Mouse (Mus musculus): ENCODE data around the gene Zfp1. TPM values are rescaled to one million over a fixed set of nuclear protein-coding genes. Genes with fewer than 3 reads are reported as not detected.

The Zfp1 gene
- polyA plus RNA-seq, 1 experiment from 2014 or later = 7.8 TPM

GRCm38 (mm10) chr8:111699035-111699434 lies 55.8 kb downstream of the Zfp1 start:
- no peak overlapping the region for H3K4me3 ChIP-seq (ENCODE audit: low read depth, low read length)
- 3% methylated on average over 1 of the region's 1 CpGs for WGBS
- no peaks in the 10 kb centered on the region for H3K36me3 ChIP-seq (ENCODE audit: control insufficient read depth, insufficient read depth)
- peaks cover 2% of the 10 kb centered on the region for H3K4me1 ChIP-seq (replicated peaks; ENCODE audit: control insufficient read depth, insufficient read depth, low read length)
- no peaks in the 10 kb centered on the region for H3K9me3 ChIP-seq (ENCODE audit: control insufficient read depth)
- TF ChIP-seq CTCF (IDR thresholded peaks at IDR 0.05; ENCODE audit: low read depth) = no peak
- no peak for ATAC-seq
- no peaks in the 10 kb centered on the region for H3K27me3 ChIP-seq (replicated peaks; ENCODE audit: control insufficient read depth, insufficient read depth, low read length)
- no peak overlapping the region for H3K4me2 ChIP-seq (replicated peaks; ENCODE audit: low read depth)
- H3K9ac ChIP-seq (ENCODE audit: low read depth, low read length) = no peak overlapping the region
- no peak overlapping the region for H3K27ac ChIP-seq (ENCODE audit: low read depth, low read length)

GRCm38 (mm10) chr8:111700201-111700600 lies 57.0 kb downstream of the Zfp1 start:
- H3K27me3 ChIP-seq (replicated peaks; ENCODE audit: control insufficient read depth, insufficient read depth, low read length) = no peaks in the 10 kb centered on the region
- WGBS = 79% methylated on average over 3 of the region's 3 CpGs
- H3K4me1 ChIP-seq (replicated peaks; ENCODE audit: control insufficient read depth, insufficient read depth, low read length) = peaks cover 4% of the 10 kb centered on the region
- no peaks in the 10 kb centered on the region for H3K36me3 ChIP-seq (ENCODE audit: control insufficient read depth, insufficient read depth)
- H3K4me2 ChIP-seq (replicated peaks; ENCODE audit: low read depth) = no peak overlapping the region
- H3K27ac ChIP-seq (ENCODE audit: low read depth, low read length) = no peak overlapping the region
- TF ChIP-seq CTCF (IDR thresholded peaks at IDR 0.05; ENCODE audit: low read depth) = no peak
- ATAC-seq = no peak
- no peaks in the 10 kb centered on the region for H3K9me3 ChIP-seq (ENCODE audit: control insufficient read depth)
- no peak overlapping the region for H3K4me3 ChIP-seq (ENCODE audit: low read depth, low read length)
- H3K9ac ChIP-seq (ENCODE audit: low read depth, low read length) = no peak overlapping the region

- no peak overlapping the region for H3K9ac ChIP-seq (ENCODE audit: low read depth, low read length)
- H3K27ac ChIP-seq (ENCODE audit: low read depth, low read length) = no peak overlapping the region
- peaks cover 4% of the 10 kb centered on the region for H3K4me1 ChIP-seq (replicated peaks; ENCODE audit: control insufficient read depth, insufficient read depth, low read length)
- WGBS = 77% methylated on average over 5 of the region's 5 CpGs
- H3K27me3 ChIP-seq (replicated peaks; ENCODE audit: control insufficient read depth, insufficient read depth, low read length) = no peaks in the 10 kb centered on the region
- no peak for ATAC-seq
- H3K4me3 ChIP-seq (ENCODE audit: low read depth, low read length) = no peak overlapping the region
- no peaks in the 10 kb centered on the region for H3K9me3 ChIP-seq (ENCODE audit: control insufficient read depth)
- no peak overlapping the region for H3K4me2 ChIP-seq (replicated peaks; ENCODE audit: low read depth)
- H3K36me3 ChIP-seq (ENCODE audit: control insufficient read depth, insufficient read depth) = no peaks in the 10 kb centered on the region
- TF ChIP-seq CTCF (IDR thresholded peaks at IDR 0.05; ENCODE audit: low read depth) = no peak
Observed at GRCm38 (mm10) chr8:111700740-111701139, 57.5 kb downstream of the Zfp1 start.

GRCm38 (mm10) chr8:111701380-111701779 lies 58.2 kb downstream of the Zfp1 start:
- Histone ChIP-seq H3K36me3 (ENCODE audit: control insufficient read depth, insufficient read depth) (no peaks in the 10 kb centered on the region), H3K9me3 (ENCODE audit: control insufficient read depth) (no peaks in the 10 kb centered on the region), H3K4me2 (replicated peaks; ENCODE audit: low read depth) (no peak overlapping the region), H3K4me3 (ENCODE audit: low read depth, low read length) (no peak overlapping the region), H3K4me1 (replicated peaks; ENCODE audit: control insufficient read depth, insufficient read depth, low read length) (peaks cover 4% of the 10 kb centered on the region), H3K27me3 (replicated peaks; ENCODE audit: control insufficient read depth, insufficient read depth, low read length) (no peaks in the 10 kb centered on the region), H3K27ac (ENCODE audit: low read depth, low read length) (peak overlapping the region; percentile 63), H3K9ac (ENCODE audit: low read depth, low read length) (no peak overlapping the region)
- WGBS = 47% methylated on average over 9 of the region's 9 CpGs
- TF ChIP-seq CTCF (IDR thresholded peaks at IDR 0.05; ENCODE audit: low read depth) = no peak
- peak; percentile 62 for ATAC-seq

GRCm38 (mm10) chr8:111704585-111704984 lies 61.4 kb downstream of the Zfp1 start:
- H3K9me3 ChIP-seq (ENCODE audit: control insufficient read depth) = no peaks in the 10 kb centered on the region
- WGBS = 75% methylated on average over 12 of the region's 12 CpGs
- peak overlapping the region; percentile 82 for H3K27ac ChIP-seq (ENCODE audit: low read depth, low read length)
- no peak overlapping the region for H3K9ac ChIP-seq (ENCODE audit: low read depth, low read length)
- no peak for TF ChIP-seq CTCF (IDR thresholded peaks at IDR 0.05; ENCODE audit: low read depth)
- no peak overlapping the region for H3K4me3 ChIP-seq (ENCODE audit: low read depth, low read length)
- 0 out of 2 replicates have a peak, but pooled peaks cover 3% of the 10 kb centered on the region for H3K36me3 ChIP-seq (ENCODE audit: control insufficient read depth, insufficient read depth)
- H3K27me3 ChIP-seq (replicated peaks; ENCODE audit: control insufficient read depth, insufficient read depth, low read length) = no peaks in the 10 kb centered on the region
- peaks cover 9% of the 10 kb centered on the region for H3K4me1 ChIP-seq (replicated peaks; ENCODE audit: control insufficient read depth, insufficient read depth, low read length)
- H3K4me2 ChIP-seq (replicated peaks; ENCODE audit: low read depth) = no peak overlapping the region
- no peak for ATAC-seq

- H3K9me3 ChIP-seq (ENCODE audit: control insufficient read depth) = no peaks in the 10 kb centered on the region
- H3K9ac ChIP-seq (ENCODE audit: low read depth, low read length) = no peak overlapping the region
- H3K4me1 ChIP-seq (replicated peaks; ENCODE audit: control insufficient read depth, insufficient read depth, low read length) = peaks cover 9% of the 10 kb centered on the region
- peaks cover 9% of the 10 kb centered on the region for H3K36me3 ChIP-seq (ENCODE audit: control insufficient read depth, insufficient read depth)
- TF ChIP-seq CTCF (IDR thresholded peaks at IDR 0.05; ENCODE audit: low read depth) = peak; percentile 44; the same call in 1 of the 2 replicates
- H3K4me3 ChIP-seq (ENCODE audit: low read depth, low read length) = no peak overlapping the region
- H3K27ac ChIP-seq (ENCODE audit: low read depth, low read length) = peak overlapping the region; percentile 82
- peak; percentile 88 for ATAC-seq
- H3K27me3 ChIP-seq (replicated peaks; ENCODE audit: control insufficient read depth, insufficient read depth, low read length) = no peaks in the 10 kb centered on the region
- no peak overlapping the region for H3K4me2 ChIP-seq (replicated peaks; ENCODE audit: low read depth)
- 31% methylated on average over 3 of the region's 3 CpGs for WGBS
Observed at GRCm38 (mm10) chr8:111705222-111705621, 62.0 kb downstream of the Zfp1 start.

GRCm38 (mm10) chr8:111705699-111706098 lies 62.5 kb downstream of the Zfp1 start:
- Histone ChIP-seq H3K9ac (ENCODE audit: low read depth, low read length) (no peak overlapping the region), H3K4me1 (replicated peaks; ENCODE audit: control insufficient read depth, insufficient read depth, low read length) (peaks cover 9% of the 10 kb centered on the region), H3K27ac (ENCODE audit: low read depth, low read length) (peak overlapping the region; percentile 82), H3K27me3 (replicated peaks; ENCODE audit: control insufficient read depth, insufficient read depth, low read length) (no peaks in the 10 kb centered on the region), H3K4me3 (ENCODE audit: low read depth, low read length) (no peak overlapping the region), H3K4me2 (replicated peaks; ENCODE audit: low read depth) (no peak overlapping the region), H3K36me3 (ENCODE audit: control insufficient read depth, insufficient read depth) (peaks cover 14% of the 10 kb centered on the region), H3K9me3 (ENCODE audit: control insufficient read depth) (no peaks in the 10 kb centered on the region)
- no peak for TF ChIP-seq CTCF (IDR thresholded peaks at IDR 0.05; ENCODE audit: low read depth)
- 54% methylated on average over 5 of the region's 5 CpGs for WGBS
- ATAC-seq = no peak
